Mouse (Mus musculus): ENCODE measurements around the gene Cerk.

GRCm38 (mm10) chr15:86199052-86199451 is 13.1 kb upstream of the Cerk start:
- TF ChIP-seq CTCF (conservative IDR thresholded peaks at IDR 0.05 in 1 of 2, IDR thresholded peaks at IDR 0.05 in 1 of 2; ENCODE audit: low read depth in 2 of 2, low read length in 2 of 2) (no peak), POLR2A (IDR thresholded peaks at IDR 0.05; ENCODE audit: low read depth, low read length) (no peak), NELFE (IDR thresholded peaks at IDR 0.05; ENCODE audit: low read depth, low read length) (no peak), POLR2AphosphoS2 (IDR thresholded peaks at IDR 0.05; ENCODE audit: low read depth, low read length) (no peak), GABPA (IDR thresholded peaks at IDR 0.05; ENCODE audit: insufficient replicate concordance, low read depth, low read length) (no peak), RAD21 (IDR thresholded peaks at IDR 0.05; ENCODE audit: low read depth, low read length) (no peak), MAX (IDR thresholded peaks at IDR 0.05; ENCODE audit: low read length) (no peak)

Data from CH12.LX (cell line).